19 mouse cellular contexts compared by ENCODE assay signal in genomic region chr4:117140613-117141012, GRCm38 (mm10). TPM values are rescaled to one million over a fixed set of nuclear protein-coding genes. Genes with fewer than 3 reads are reported as not detected.
DNase-seq lines count a peak whose midpoint lies in the region; ATAC-seq and TF ChIP-seq lines count a peak whose summit lies in the region.
"Had no signal": no experiment of that assay in that cellular context is flagged by ENCODE, and none has a peak within 500 bp of the region (broad histone marks: within the 10 kb centered on the region; RNA-seq: fewer than 3 reads in every experiment).

No protein-coding gene starts in this region.

- no peak overlapping the region for H3K9ac ChIP-seq in kidney, postnatal 0 days (ENCODE audit: low read depth, low read length)
- H3K9ac ChIP-seq in midbrain, postnatal 0 days (replicated peaks; ENCODE audit: low read length, poor library complexity, severe bottlenecking): no peak overlapping the region
- no peak overlapping the region for H3K9ac ChIP-seq in midbrain, embryonic 13.5 days (replicated peaks)
- no peak overlapping the region for H3K9ac ChIP-seq in neural tube, embryonic 15.5 days (replicated peaks)

- H3K4me3 ChIP-seq in kidney, postnatal 0 days (replicated peaks; ENCODE audit: low read depth, low read length): no peak overlapping the region
- H3K4me3 ChIP-seq in midbrain, postnatal 0 days (ENCODE audit: low read depth, low read length): no peak overlapping the region
- no peak overlapping the region for H3K4me3 ChIP-seq in midbrain, embryonic 13.5 days (replicated peaks)
- H3K4me3 ChIP-seq in neural tube, embryonic 15.5 days (replicated peaks): no peak overlapping the region
- H3K4me3 ChIP-seq: erythroblast, embryonic 14.5 days; limb, embryonic 10.5 days; megakaryocyte, embryonic 14.5 days had no signal

- H3K27ac ChIP-seq in kidney, postnatal 0 days: no peak overlapping the region
- no peak overlapping the region for H3K27ac ChIP-seq in midbrain, postnatal 0 days (ENCODE audit: low read depth, low read length)
- H3K27ac ChIP-seq in midbrain, embryonic 13.5 days: no peak overlapping the region
- no peak overlapping the region for H3K27ac ChIP-seq in neural tube, embryonic 15.5 days (replicated peaks)
- H3K27ac ChIP-seq: limb, embryonic 10.5 days had no signal

- DNase-seq in embryo, embryonic 10.5 days (ENCODE audit: low spot score): peak; percentile 40
- DNase-seq in embryo, embryonic 9.5 days (ENCODE audit: extremely low spot score): no peak
- no peak for DNase-seq in kidney, postnatal 0 days (ENCODE audit: low spot score)
- DNase-seq in kidney, adult 9 months: no peak
- peak; percentile 40 for DNase-seq in midbrain, postnatal 0 days (ENCODE audit: low spot score)
- no peak for DNase-seq in adrenal gland, adult (ENCODE audit: inconsistent age in 2 of 2, low spot score in 1 of 2)
- DNase-seq: cerebellum, adult 8-10 months; kidney, postnatal 14 days; lung, adult 2 months; right cerebral cortex, postnatal 4 days; thymus, postnatal 25 days had no signal

- no peak for ATAC-seq in kidney, postnatal 0 days (replicated peaks; ENCODE audit: low FRiP score, low read depth)
- ATAC-seq in midbrain, postnatal 0 days (ENCODE audit: low FRiP score): no peak
- ATAC-seq in midbrain, embryonic 13.5 days: no peak
- ATAC-seq in neural tube, embryonic 15.5 days (ENCODE audit: low FRiP score): no peak
- ATAC-seq: activated CD4-positive, CD25-positive, alpha-beta regulatory T cell, adult 4 months had no signal

- no peaks in the 10 kb centered on the region for H3K36me3 ChIP-seq in kidney, postnatal 0 days (ENCODE audit: insufficient read depth, low read length)
- no peaks in the 10 kb centered on the region for H3K36me3 ChIP-seq in midbrain, postnatal 0 days (ENCODE audit: insufficient read depth, low read length)
- no peaks in the 10 kb centered on the region for H3K36me3 ChIP-seq in midbrain, embryonic 13.5 days
- H3K36me3 ChIP-seq in neural tube, embryonic 15.5 days: no peaks in the 10 kb centered on the region
- H3K36me3 ChIP-seq: limb, embryonic 10.5 days had no signal

- H3K4me2 ChIP-seq in kidney, postnatal 0 days (ENCODE audit: low read length): no peak overlapping the region
- no peak overlapping the region for H3K4me2 ChIP-seq in midbrain, postnatal 0 days (ENCODE audit: low read depth, low read length, poor library complexity, severe bottlenecking)
- H3K4me2 ChIP-seq in midbrain, embryonic 13.5 days (replicated peaks): no peak overlapping the region
- no peak overlapping the region for H3K4me2 ChIP-seq in neural tube, embryonic 15.5 days

- no peaks in the 10 kb centered on the region for H3K9me3 ChIP-seq in kidney, postnatal 0 days (replicated peaks; ENCODE audit: low read length)
- H3K9me3 ChIP-seq in midbrain, postnatal 0 days (ENCODE audit: low read length): no peaks in the 10 kb centered on the region
- H3K9me3 ChIP-seq in midbrain, embryonic 13.5 days: no peaks in the 10 kb centered on the region
- H3K9me3 ChIP-seq in neural tube, embryonic 15.5 days (replicated peaks): no peaks in the 10 kb centered on the region
- H3K9me3 ChIP-seq: limb, embryonic 10.5 days; megakaryocyte, embryonic 14.5 days had no signal

- no peaks in the 10 kb centered on the region for H3K4me1 ChIP-seq in kidney, postnatal 0 days (replicated peaks; ENCODE audit: insufficient read depth, low read length)
- H3K4me1 ChIP-seq in midbrain, postnatal 0 days (ENCODE audit: insufficient read depth, low read length): no peaks in the 10 kb centered on the region
- H3K4me1 ChIP-seq in midbrain, embryonic 13.5 days (replicated peaks): no peaks in the 10 kb centered on the region
- H3K4me1 ChIP-seq in neural tube, embryonic 15.5 days: no peaks in the 10 kb centered on the region

- 35% methylated on average over 4 of the region's 4 CpGs for WGBS in kidney, postnatal 0 days
- WGBS in midbrain, postnatal 0 days: 27% methylated on average over 4 of the region's 4 CpGs
- whole genome bisulfite sequencing in midbrain, embryonic 13.5 days: 36% methylated on average over 4 of the region's 4 CpGs
- WGBS in neural tube, embryonic 15.5 days: 36% methylated on average over 4 of the region's 4 CpGs

- H3K27me3 ChIP-seq in kidney, postnatal 0 days (ENCODE audit: insufficient read depth, low read length): no peaks in the 10 kb centered on the region
- H3K27me3 ChIP-seq in midbrain, postnatal 0 days (ENCODE audit: insufficient read depth, low read length): no peaks in the 10 kb centered on the region
- H3K27me3 ChIP-seq in midbrain, embryonic 13.5 days: peaks cover 6% of the 10 kb centered on the region; the same call in 1 of the 2 replicates
- H3K27me3 ChIP-seq in neural tube, embryonic 15.5 days (replicated peaks): no peaks in the 10 kb centered on the region

- TF ChIP-seq CTCF in kidney, postnatal 0 days (IDR thresholded peaks at IDR 0.05; ENCODE audit: low read depth): peak; percentile 63
- TF ChIP-seq CTCF in midbrain, postnatal 0 days (IDR thresholded peaks at IDR 0.05): peak; percentile 65

RNA-seq across cellular contexts. Expression of gene Plk3, which starts 6.8 kb away (rescaled TPM):
- polyA plus RNA-seq in kidney, postnatal 0 days (2015; fragmentation: Nextera tagmentation; extraction: Ambion mirVana): 3.7 and 4.0 TPM in 2 replicates
- total RNA-seq in midbrain, postnatal 0 days (2014; rRNA removed): 20.8 and 28.2 TPM in 2 replicates
- polyA plus RNA-seq in midbrain, postnatal 0 days (2015; fragmentation: Nextera tagmentation; extraction: Ambion mirVana): 26.6 and 26.8 TPM in 2 replicates
- 18.6 and 19.3 TPM in 2 replicates for polyA plus RNA-seq in midbrain, embryonic 13.5 days (2015; fragmentation: Nextera tagmentation; extraction: Ambion mirVana)
- 19.5 and 22.5 TPM in 2 replicates for polyA plus RNA-seq in neural tube, embryonic 15.5 days (2015; fragmentation: Nextera tagmentation; extraction: Ambion mirVana)

RNA-seq across cellular contexts. Expression of gene Tctex1d4, which starts 14.0 kb away (rescaled TPM):
- polyA plus RNA-seq in kidney, postnatal 0 days (2015; fragmentation: Nextera tagmentation; extraction: Ambion mirVana): 0.24 TPM in 1 of 2 replicates, not detected in the other
- total RNA-seq in midbrain, postnatal 0 days (2014; rRNA removed): 1.3 and 5.8 TPM in 2 replicates
- 1.2 TPM in 2 replicates for polyA plus RNA-seq in midbrain, postnatal 0 days (2015; fragmentation: Nextera tagmentation; extraction: Ambion mirVana)
- polyA plus RNA-seq in midbrain, embryonic 13.5 days (2015; fragmentation: Nextera tagmentation; extraction: Ambion mirVana): not detected in 2 replicates
- not detected in 2 replicates for polyA plus RNA-seq in neural tube, embryonic 15.5 days (2015; fragmentation: Nextera tagmentation; extraction: Ambion mirVana)
- total RNA-seq: heart, postnatal 25 days had no signal
- polyA plus RNA-seq: erythroblast, embryonic 14.5 days; intestine, embryonic 14.5 days; limb, embryonic 10.5 days had no signal

RNA-seq across cellular contexts. Expression of gene Btbd19, which starts 15.1 kb away (rescaled TPM):
- polyA plus RNA-seq in kidney, postnatal 0 days (2015; fragmentation: Nextera tagmentation; extraction: Ambion mirVana): 4.3 and 4.9 TPM in 2 replicates
- 7.3 and 8.2 TPM in 2 replicates for total RNA-seq in midbrain, postnatal 0 days (2014; rRNA removed)
- polyA plus RNA-seq in midbrain, postnatal 0 days (2015; fragmentation: Nextera tagmentation; extraction: Ambion mirVana): 3.8 and 4.2 TPM in 2 replicates
- 3.3 and 3.4 TPM in 2 replicates for polyA plus RNA-seq in midbrain, embryonic 13.5 days (2015; fragmentation: Nextera tagmentation; extraction: Ambion mirVana)
- 4.7 and 5.5 TPM in 2 replicates for polyA plus RNA-seq in neural tube, embryonic 15.5 days (2015; fragmentation: Nextera tagmentation; extraction: Ambion mirVana)

RNA-seq across cellular contexts. Expression of gene Rps8, which starts 15.4 kb away (rescaled TPM):
- polyA plus RNA-seq in kidney, postnatal 0 days (2015; fragmentation: Nextera tagmentation; extraction: Ambion mirVana): 988 and 1,137 TPM in 2 replicates
- total RNA-seq in midbrain, postnatal 0 days (2014; rRNA removed): 439 and 604 TPM in 2 replicates
- polyA plus RNA-seq in midbrain, postnatal 0 days (2015; fragmentation: Nextera tagmentation; extraction: Ambion mirVana): 475 and 493 TPM in 2 replicates
- 558 and 623 TPM in 2 replicates for polyA plus RNA-seq in midbrain, embryonic 13.5 days (2015; fragmentation: Nextera tagmentation; extraction: Ambion mirVana)
- 530 and 610 TPM in 2 replicates for polyA plus RNA-seq in neural tube, embryonic 15.5 days (2015; fragmentation: Nextera tagmentation; extraction: Ambion mirVana)

RNA-seq across cellular contexts. Expression of gene Kif2c, which starts 41.8 kb away (rescaled TPM):
- polyA plus RNA-seq in kidney, postnatal 0 days (2015; fragmentation: Nextera tagmentation; extraction: Ambion mirVana): 24.6 and 27.2 TPM in 2 replicates
- 2.9 and 9.8 TPM in 2 replicates for total RNA-seq in midbrain, postnatal 0 days (2014; rRNA removed)
- 2.3 and 3.3 TPM in 2 replicates for polyA plus RNA-seq in midbrain, postnatal 0 days (2015; fragmentation: Nextera tagmentation; extraction: Ambion mirVana)
- 29.1 and 29.2 TPM in 2 replicates for polyA plus RNA-seq in midbrain, embryonic 13.5 days (2015; fragmentation: Nextera tagmentation; extraction: Ambion mirVana)
- polyA plus RNA-seq in neural tube, embryonic 15.5 days (2015; fragmentation: Nextera tagmentation; extraction: Ambion mirVana): 6.8 and 17.1 TPM in 2 replicates

Comparison
In these comparisons a context has a peak if more than half of its experiments do, and no peak if none do; other contexts are left out.
1. DNase-seq: peak in embryo, embryonic 10.5 days (single experiment) and midbrain, postnatal 0 days (single experiment); none in embryo, embryonic 9.5 days (single experiment), kidney, postnatal 0 days (single experiment), kidney, adult 9 months (single experiment) and adrenal gland, adult (0 of 2).